Mouse (Mus musculus): ENCODE measurements around the gene Tnip2.

DNA sequence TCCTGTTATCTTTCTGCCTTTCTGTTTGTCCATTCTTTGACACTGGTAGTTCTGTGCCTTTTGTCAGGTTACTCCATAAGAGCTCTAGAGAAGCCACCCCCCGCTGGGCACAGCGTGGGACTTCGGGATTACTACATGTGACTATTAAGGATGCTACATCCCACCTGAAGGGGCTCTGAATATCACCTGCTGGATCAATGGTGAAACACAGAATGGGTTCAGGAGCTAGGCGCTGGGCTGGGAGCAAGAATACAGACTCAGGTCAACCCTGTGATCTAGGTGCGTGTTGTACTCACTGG lies 12.6 kb upstream of the Tnip2 start:
- no peak for TF ChIP-seq HCFC1 (IDR thresholded peaks at IDR 0.05; ENCODE audit: borderline replicate concordance, insufficient read depth, low read length)
- TF ChIP-seq CHD2 (IDR thresholded peaks at IDR 0.05; ENCODE audit: low read depth, low read length) = no peak
- TF ChIP-seq ZC3H11A (IDR thresholded peaks at IDR 0.05; ENCODE audit: borderline replicate concordance, low read depth, low read length) = no peak
- no peak for TF ChIP-seq ZNF384 (IDR thresholded peaks at IDR 0.05; ENCODE audit: low read depth, low read length)
- no peak for TF ChIP-seq MAFK (IDR thresholded peaks at IDR 0.05; ENCODE audit: insufficient read depth, low read depth, low read length)

Measured in ES-E14 (cell line).